Comparison of ENCODE assay signal across 8 mouse cellular contexts in the genomic region with DNA sequence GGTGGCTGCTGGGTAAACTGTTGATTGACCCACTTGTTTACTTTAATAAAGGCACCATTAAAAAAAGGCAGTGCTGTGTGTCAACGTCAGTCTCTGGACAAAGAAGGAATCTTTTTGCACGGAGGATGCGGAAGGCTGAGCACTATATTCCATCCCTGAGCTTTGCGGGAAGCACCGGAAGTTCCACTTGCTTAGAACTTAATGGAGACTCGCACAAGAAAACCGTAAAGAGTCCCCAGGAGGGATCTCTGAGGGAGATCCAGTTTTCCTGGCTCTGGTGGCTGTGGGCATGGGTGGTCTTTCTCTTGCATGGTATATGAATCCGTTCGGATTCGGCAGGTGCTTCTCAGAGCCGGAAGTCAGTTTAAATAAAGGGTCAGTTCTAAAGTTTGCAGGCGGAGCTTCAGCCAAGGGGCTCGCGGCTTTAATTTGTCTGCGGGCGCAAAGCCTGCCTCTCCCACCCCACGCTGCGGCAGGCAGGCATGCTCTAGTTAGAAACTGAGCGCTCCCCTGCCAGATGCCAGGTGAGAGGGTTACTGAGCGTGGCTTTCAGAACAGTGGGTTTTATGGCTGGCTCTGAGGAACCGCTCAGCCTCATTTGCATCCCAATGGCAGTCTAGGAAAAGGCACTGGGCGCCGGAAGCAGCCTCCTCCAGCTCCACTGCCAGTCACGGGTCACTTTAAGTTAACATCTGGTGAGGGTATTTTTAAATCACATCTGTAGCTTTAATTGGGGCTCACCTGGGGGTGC.
DNase-seq lines count a peak whose midpoint lies in the region; ATAC-seq and TF ChIP-seq lines count a peak whose summit lies in the region.

No protein-coding gene starts in this region.

- H3K4me2 ChIP-seq in lung, postnatal 0 days (replicated peaks; ENCODE audit: low read depth, low read length) = peak overlapping the region; percentile 47
- H3K4me2 ChIP-seq in forebrain, embryonic 16.5 days (ENCODE audit: low read length) = peak overlapping the region; percentile 78
- H3K4me2 ChIP-seq in neural tube, embryonic 15.5 days = peak overlapping the region; percentile 61

- no peak for TF ChIP-seq CTCF in lung, postnatal 0 days (IDR thresholded peaks at IDR 0.05)
- no peak for TF ChIP-seq CTCF in lung, adult 2 months (IDR thresholded peaks at IDR 0.05; ENCODE audit: insufficient read depth, low read length)

- H3K27ac ChIP-seq in lung, postnatal 0 days (ENCODE audit: low read length) = no peak overlapping the region
- H3K27ac ChIP-seq in forebrain, embryonic 16.5 days (ENCODE audit: low read length) = no peak overlapping the region
- H3K27ac ChIP-seq in neural tube, embryonic 15.5 days (replicated peaks) = peak overlapping the region; percentile 64

- H3K9me3 ChIP-seq in lung, postnatal 0 days (ENCODE audit: low read length) = no peaks in the 10 kb centered on the region
- no peaks in the 10 kb centered on the region for H3K9me3 ChIP-seq in forebrain, embryonic 16.5 days (ENCODE audit: control insufficient read depth, low read length)
- H3K9me3 ChIP-seq in neural tube, embryonic 15.5 days (replicated peaks) = no peaks in the 10 kb centered on the region

- no peaks in the 10 kb centered on the region for H3K27me3 ChIP-seq in lung, postnatal 0 days (replicated peaks; ENCODE audit: insufficient read depth, low read length)
- H3K27me3 ChIP-seq in forebrain, embryonic 16.5 days (replicated peaks; ENCODE audit: control insufficient read depth, insufficient read depth, low read length) = peaks cover 7% of the 10 kb centered on the region; the same call in 1 of the 2 replicates
- H3K27me3 ChIP-seq in neural tube, embryonic 15.5 days (replicated peaks) = no peaks in the 10 kb centered on the region

- H3K4me3 ChIP-seq in lung, postnatal 0 days (ENCODE audit: low read depth, low read length) = peak overlapping the region; percentile 6; the same call in 1 of the 2 replicates
- H3K4me3 ChIP-seq in lung, adult 2 months (replicated peaks; ENCODE audit: extremely low read depth, low read depth, low read length) = no peak overlapping the region
- H3K4me3 ChIP-seq in forebrain, embryonic 16.5 days (replicated peaks; ENCODE audit: low read length) = peak overlapping the region; percentile 41
- H3K4me3 ChIP-seq in neural tube, embryonic 15.5 days (replicated peaks) = peak overlapping the region; percentile 26

- DNase-seq in lung, postnatal 0 days (ENCODE audit: low spot score) = peak; percentile 6
- no peak for DNase-seq in lung, adult 2 months
- peak; percentile 57 to 72 for DNase-seq in kidney, postnatal 4 days
- no peak for DNase-seq in thymus, postnatal 4 days

- no peak overlapping the region for H3K9ac ChIP-seq in lung, postnatal 0 days (replicated peaks; ENCODE audit: low read depth)
- peak overlapping the region; percentile 46 for H3K9ac ChIP-seq in forebrain, embryonic 16.5 days (replicated peaks; ENCODE audit: low read depth, low read length)
- H3K9ac ChIP-seq in neural tube, embryonic 15.5 days (replicated peaks) = peak overlapping the region; percentile 26

- H3K36me3 ChIP-seq in lung, postnatal 0 days (ENCODE audit: insufficient read depth, low read length) = no peaks in the 10 kb centered on the region
- no peaks in the 10 kb centered on the region for H3K36me3 ChIP-seq in forebrain, embryonic 16.5 days (ENCODE audit: control insufficient read depth, insufficient read depth)
- H3K36me3 ChIP-seq in neural tube, embryonic 15.5 days = no peaks in the 10 kb centered on the region

- no peaks in the 10 kb centered on the region for H3K4me1 ChIP-seq in lung, postnatal 0 days (ENCODE audit: insufficient read depth, low read depth, low read length)
- no peaks in the 10 kb centered on the region for H3K4me1 ChIP-seq in lung, adult 2 months (ENCODE audit: control insufficient read depth, insufficient read depth, low read length)
- H3K4me1 ChIP-seq in forebrain, embryonic 16.5 days (replicated peaks; ENCODE audit: control insufficient read depth, insufficient read depth, low read length) = peaks cover 27% of the 10 kb centered on the region
- peaks cover 44% of the 10 kb centered on the region for H3K4me1 ChIP-seq in neural tube, embryonic 15.5 days

- 1% methylated on average over 24 of the region's 24 CpGs for WGBS in lung, postnatal 0 days
- under 1% methylated on average over 24 of the region's 24 CpGs for WGBS in lung, adult 2 months
- under 1% methylated on average over 24 of the region's 24 CpGs for WGBS in forebrain, embryonic 16.5 days
- under 1% methylated on average over 24 of the region's 24 CpGs for WGBS in neural tube, embryonic 15.5 days

- TF ChIP-seq POLR2A in lung, adult 2 months (IDR thresholded peaks at IDR 0.05; ENCODE audit: borderline replicate concordance, extremely low read depth, low read depth, low read length) = no peak

- no peak for ATAC-seq in lung, postnatal 0 days
- ATAC-seq in forebrain, embryonic 16.5 days = 0 out of 2 replicates have a peak, but pooled peaks have one; percentile 47
- no peak for ATAC-seq in neural tube, embryonic 15.5 days (ENCODE audit: low FRiP score)
- ATAC-seq in cerebellum, adult (ENCODE audit: insufficient number of reproducible peaks, low FRiP score, low TSS enrichment) = no peak
- ATAC-seq in megakaryocyte progenitor cell, adult 5-6 weeks (replicated peaks; ENCODE audit: poor library complexity) = no peak

- no peak for TF ChIP-seq EP300 in lung, postnatal 0 days (IDR thresholded peaks at IDR 0.05)

Comparison
In these comparisons a context has a peak if more than half of its experiments do, and no peak if none do; other contexts are left out.
1. DNase-seq: peak in lung, postnatal 0 days (single experiment) and kidney, postnatal 4 days (2 of 2); none in lung, adult 2 months (single experiment) and thymus, postnatal 4 days (single experiment).
2. Peak in every context shown above with its lines, with median percentiles within 50 percentile points of each other: H3K4me2 ChIP-seq.